ENCODE assay signal across 30 mouse cellular contexts in genomic region chr8:123248596-123248995, GRCm38 (mm10). TPM values are rescaled to one million over a fixed set of nuclear protein-coding genes. Genes with fewer than 3 reads are reported as not detected.
A peak's percentile ranks its signal among the peaks of the same experiment; 100 is the strongest.
DNase-seq lines count a peak whose midpoint lies in the region; ATAC-seq and TF ChIP-seq lines count a peak whose summit lies in the region.
"Had no signal": no experiment of that assay in that cellular context is flagged by ENCODE, and none has a peak within 500 bp of the region (broad histone marks: within the 10 kb centered on the region; RNA-seq: fewer than 3 reads in every experiment).

No protein-coding gene starts in this region.

- H3K4me3 ChIP-seq in gastrocnemius, adult 2 months, result no peak overlapping the region
- H3K4me3 ChIP-seq in bone marrow macrophage, adult 2 months (ENCODE audit: insufficient read depth, low read length), result no peak overlapping the region
- no peak overlapping the region for H3K4me3 ChIP-seq in forebrain, embryonic 10.5 days
- H3K4me3 ChIP-seq: embryonic facial prominence, embryonic 10.5 days; embryonic facial prominence, embryonic 15.5 days; heart, embryonic 13.5 days; kidney, embryonic 15.5 days; layer of hippocampus, adult 2 months; limb, embryonic 12.5 days; liver, embryonic 15.5 days; lung, embryonic 15.5 days; midbrain, embryonic 12.5 days; neural tube, embryonic 15.5 days; stomach, embryonic 15.5 days had no signal

- no peak for TF ChIP-seq POLR2A in bone marrow macrophage, adult 2 months (IDR thresholded peaks at IDR 0.05; ENCODE audit: borderline replicate concordance, low read depth, low read length)

- H3K27ac ChIP-seq in gastrocnemius, adult 2 months, result no peak overlapping the region
- peak overlapping the region; percentile 64 for H3K27ac ChIP-seq in bone marrow macrophage, adult 2 months (ENCODE audit: insufficient read depth, low read depth, low read length)
- no peak overlapping the region for H3K27ac ChIP-seq in forebrain, embryonic 10.5 days
- H3K27ac ChIP-seq: embryonic facial prominence, embryonic 10.5 days; embryonic facial prominence, embryonic 15.5 days; heart, embryonic 13.5 days; hindbrain, embryonic 14.5 days; kidney, embryonic 15.5 days; layer of hippocampus, adult 2 months; limb, embryonic 12.5 days; liver, embryonic 15.5 days; lung, embryonic 15.5 days; midbrain, embryonic 12.5 days; neural tube, embryonic 15.5 days; stomach, embryonic 15.5 days had no signal

- peak; percentile 38 for DNase-seq in gastrocnemius, adult 2 months
- DNase-seq in gastrocnemius, adult 18-20 months (ENCODE audit: low spot score), result no peak
- DNase-seq in layer of hippocampus, adult 9-11 months, result peak; percentile 69
- DNase-seq in layer of hippocampus, postnatal 10 days (ENCODE audit: low spot score in 2 of 2), result no peak
- no peak for DNase-seq in forebrain, embryonic 10.5 days (ENCODE audit: extremely low spot score, low spot score)
- DNase-seq in adrenal gland, adult 18-20 months (ENCODE audit: low spot score in 2 of 2), result no peak
- DNase-seq: adrenal gland, postnatal 10 days; cerebellum, adult 18-20 months; cerebellum, postnatal 10 days; heart, postnatal 10 days; kidney, postnatal 25 days; right cerebral cortex, postnatal 25 days had no signal

- no peak for TF ChIP-seq CTCF in gastrocnemius, adult 2 months (IDR thresholded peaks at IDR 0.05)
- no peak for TF ChIP-seq CTCF in bone marrow macrophage, adult 2 months (IDR thresholded peaks at IDR 0.05; ENCODE audit: low read depth, low read length)

- H3K27me3 ChIP-seq in forebrain, embryonic 10.5 days (ENCODE audit: poor library complexity, severe bottlenecking), result no peaks in the 10 kb centered on the region
- H3K27me3 ChIP-seq: CH12.LX; embryonic facial prominence, embryonic 15.5 days; heart, embryonic 13.5 days; kidney, embryonic 15.5 days; limb, embryonic 12.5 days; liver, embryonic 15.5 days; lung, embryonic 15.5 days; midbrain, embryonic 12.5 days; neural tube, embryonic 15.5 days; stomach, embryonic 15.5 days had no signal

- peaks cover 45% of the 10 kb centered on the region for H3K4me1 ChIP-seq in bone marrow macrophage, adult 2 months (ENCODE audit: control insufficient read depth, insufficient read depth, low read length)
- peaks cover 16% of the 10 kb centered on the region for H3K4me1 ChIP-seq in forebrain, embryonic 10.5 days

- H3K9me3 ChIP-seq in forebrain, embryonic 10.5 days, result no peaks in the 10 kb centered on the region
- H3K9me3 ChIP-seq: embryonic facial prominence, embryonic 10.5 days; embryonic facial prominence, embryonic 15.5 days; heart, embryonic 13.5 days; kidney, embryonic 15.5 days; limb, embryonic 12.5 days; liver, embryonic 15.5 days; lung, embryonic 15.5 days; midbrain, embryonic 12.5 days; neural tube, embryonic 15.5 days; stomach, embryonic 15.5 days had no signal

- ATAC-seq in megakaryocyte progenitor cell, adult 5-6 weeks (replicated peaks; ENCODE audit: poor library complexity), result peak; percentile 64
- ATAC-seq: forebrain, embryonic 14.5 days; intestine, postnatal 0 days had no signal

- 94% methylated on average over 8 of the region's 8 CpGs for WGBS in forebrain, embryonic 10.5 days

- intact Hi-C loops in gastrocnemius, adult 2 months (cut with DNase I), result no loop called here

- peaks cover 87% of the 10 kb centered on the region for H3K36me3 ChIP-seq in forebrain, embryonic 10.5 days (replicated peaks)

RNA-seq across cellular contexts. Expression of gene Zfp276, which starts 5.4 kb away (rescaled TPM):
- 1 to 10 TPM; 5.2 to 8.1 TPM for total RNA-seq in gastrocnemius, adult 2 months (2021)
- total RNA-seq in gastrocnemius, adult 18-20 months (2021), result 1 to 10 TPM; 5.1 to 5.2 TPM
- total RNA-seq in layer of hippocampus, postnatal 10 days (2021), result 10 to 100 TPM; 23.5 to 26.1 TPM
- polyA plus RNA-seq in bone marrow macrophage, adult 2 months (2012; ENCODE audit: insufficient read depth, insufficient read length, missing spikeins), result 16.2 and 17.1 TPM in 2 replicates
- 6.8 and 8.8 TPM in 2 replicates for total RNA-seq in megakaryocyte progenitor cell, adult 5-6 weeks (2015)
- 5.8 and 13.2 TPM in 2 replicates for total RNA-seq in megakaryocyte progenitor cell, adult 5-6 weeks (2017)
- polyA plus RNA-seq in forebrain, embryonic 10.5 days (2016; fragmentation: Nextera tagmentation; extraction: Ambion mirVana), result 23.4 and 24.0 TPM in 2 replicates
- 10 to 100 TPM; 21.6 to 23.5 TPM for total RNA-seq in adrenal gland, adult 18-20 months (2021)

RNA-seq across cellular contexts. Expression of gene Vps9d1, which starts 5.6 kb away (rescaled TPM):
- 10 to 100 TPM; 17.7 to 18.3 TPM for total RNA-seq in gastrocnemius, adult 2 months (2021)
- total RNA-seq in gastrocnemius, adult 18-20 months (2021), result 10 to 100 TPM; 17.2 to 18.8 TPM
- 10 to 100 TPM; 58.4 to 63.4 TPM for total RNA-seq in layer of hippocampus, postnatal 10 days (2021)
- polyA plus RNA-seq in bone marrow macrophage, adult 2 months (2012; ENCODE audit: insufficient read depth, insufficient read length, missing spikeins), result 42.6 and 43.7 TPM in 2 replicates
- total RNA-seq in megakaryocyte progenitor cell, adult 5-6 weeks (2015), result 7.6 and 10.2 TPM in 2 replicates
- 10.3 and 16.2 TPM in 2 replicates for total RNA-seq in megakaryocyte progenitor cell, adult 5-6 weeks (2017)
- polyA plus RNA-seq in forebrain, embryonic 10.5 days (2016; fragmentation: Nextera tagmentation; extraction: Ambion mirVana), result 21.2 and 23.5 TPM in 2 replicates
- 10 to 100 TPM; 20.3 to 24.0 TPM for total RNA-seq in adrenal gland, adult 18-20 months (2021)

RNA-seq across cellular contexts. Expression of gene Spata2l, which starts 12.6 kb away (rescaled TPM):
- 1 to 10 TPM; 1.5 to 2.3 TPM for total RNA-seq in gastrocnemius, adult 2 months (2021)
- 1 to 10 TPM; 1.1 to 1.7 TPM for total RNA-seq in gastrocnemius, adult 18-20 months (2021)
- total RNA-seq in layer of hippocampus, postnatal 10 days (2021), result 10 to 100 TPM; 83.0 to 91.1 TPM
- polyA plus RNA-seq in bone marrow macrophage, adult 2 months (2012; ENCODE audit: insufficient read depth, insufficient read length, missing spikeins), result 8.2 and 11.2 TPM in 2 replicates
- 1.7 and 2.1 TPM in 2 replicates for total RNA-seq in megakaryocyte progenitor cell, adult 5-6 weeks (2015)
- total RNA-seq in megakaryocyte progenitor cell, adult 5-6 weeks (2017), result 1.2 and 1.7 TPM in 2 replicates
- polyA plus RNA-seq in forebrain, embryonic 10.5 days (2016; fragmentation: Nextera tagmentation; extraction: Ambion mirVana), result 1.4 and 1.8 TPM in 2 replicates
- 10 to 100 TPM; 10.5 to 14.2 TPM for total RNA-seq in adrenal gland, adult 18-20 months (2021)

RNA-seq across cellular contexts. Expression of gene Cdk10, which starts 24.0 kb away (rescaled TPM):
- total RNA-seq in gastrocnemius, adult 2 months (2021), result 10 to 100 TPM; 13.0 to 15.2 TPM
- total RNA-seq in gastrocnemius, adult 18-20 months (2021), result 10 to 100 TPM; 11.6 to 12.1 TPM
- total RNA-seq in layer of hippocampus, postnatal 10 days (2021), result 10 to 100 TPM; 70.3 to 80.8 TPM
- 35.5 and 36.1 TPM in 2 replicates for polyA plus RNA-seq in bone marrow macrophage, adult 2 months (2012; ENCODE audit: insufficient read depth, insufficient read length, missing spikeins)
- 16.1 and 17.1 TPM in 2 replicates for total RNA-seq in megakaryocyte progenitor cell, adult 5-6 weeks (2015)
- 34.9 and 38.6 TPM in 2 replicates for total RNA-seq in megakaryocyte progenitor cell, adult 5-6 weeks (2017)
- polyA plus RNA-seq in forebrain, embryonic 10.5 days (2016; fragmentation: Nextera tagmentation; extraction: Ambion mirVana), result 36.8 and 40.3 TPM in 2 replicates
- 10 to 100 TPM; 49.6 to 62.2 TPM for total RNA-seq in adrenal gland, adult 18-20 months (2021)

RNA-seq across cellular contexts. Expression of gene Spata33, which starts 36.0 kb away (rescaled TPM):
- total RNA-seq in gastrocnemius, adult 2 months (2021), result 1 to 10 TPM; 1.2 to 1.8 TPM
- 1 to 10 TPM in 1 of 2 experiments, under 1 TPM in 1; 0.83 to 2.1 TPM for total RNA-seq in gastrocnemius, adult 18-20 months (2021)
- 1 to 10 TPM; 7.7 to 9.8 TPM for total RNA-seq in layer of hippocampus, postnatal 10 days (2021)
- polyA plus RNA-seq in bone marrow macrophage, adult 2 months (2012; ENCODE audit: insufficient read depth, insufficient read length, missing spikeins), result 0.87 and 1.4 TPM in 2 replicates
- total RNA-seq in megakaryocyte progenitor cell, adult 5-6 weeks (2015), result 0.37 and 0.51 TPM in 2 replicates
- 1.9 and 5.0 TPM in 2 replicates for total RNA-seq in megakaryocyte progenitor cell, adult 5-6 weeks (2017)
- polyA plus RNA-seq in forebrain, embryonic 10.5 days (2016; fragmentation: Nextera tagmentation; extraction: Ambion mirVana), result 5.2 and 5.8 TPM in 2 replicates
- 1 to 10 TPM; 3.4 to 3.6 TPM for total RNA-seq in adrenal gland, adult 18-20 months (2021)
- total RNA-seq: hematopoietic stem cell, adult 5-6 weeks had no signal

Comparison
In these comparisons a context has a peak if more than half of its experiments do, and no peak if none do; other contexts are left out.
1. DNase-seq: peak in gastrocnemius, adult 2 months (single experiment) and layer of hippocampus, adult 9-11 months (single experiment); none in gastrocnemius, adult 18-20 months (single experiment), layer of hippocampus, postnatal 10 days (0 of 2), forebrain, embryonic 10.5 days (single experiment) and adrenal gland, adult 18-20 months (0 of 2).
2. RNA of gene Spata2l, which starts 12.6 kb away (total RNA-seq): 83.0 to 91.1 TPM in layer of hippocampus, postnatal 10 days; 10.5 to 14.2 TPM in adrenal gland, adult 18-20 months, 1.5 to 2.3 TPM in gastrocnemius, adult 2 months, 1.2 to 2.1 TPM in megakaryocyte progenitor cell, adult 5-6 weeks and 1.1 to 1.7 TPM in gastrocnemius, adult 18-20 months; every median in the first group is over 4 times any median in the second.